Mouse (Mus musculus): ENCODE data around the gene Gigyf1. TPM values are rescaled to one million over a fixed set of nuclear protein-coding genes. Genes with fewer than 3 reads are reported as not detected.

The Gigyf1 gene
- total RNA-seq, 2 experiments from 2014 or later = 40.0 to 44.3 TPM

DNA sequence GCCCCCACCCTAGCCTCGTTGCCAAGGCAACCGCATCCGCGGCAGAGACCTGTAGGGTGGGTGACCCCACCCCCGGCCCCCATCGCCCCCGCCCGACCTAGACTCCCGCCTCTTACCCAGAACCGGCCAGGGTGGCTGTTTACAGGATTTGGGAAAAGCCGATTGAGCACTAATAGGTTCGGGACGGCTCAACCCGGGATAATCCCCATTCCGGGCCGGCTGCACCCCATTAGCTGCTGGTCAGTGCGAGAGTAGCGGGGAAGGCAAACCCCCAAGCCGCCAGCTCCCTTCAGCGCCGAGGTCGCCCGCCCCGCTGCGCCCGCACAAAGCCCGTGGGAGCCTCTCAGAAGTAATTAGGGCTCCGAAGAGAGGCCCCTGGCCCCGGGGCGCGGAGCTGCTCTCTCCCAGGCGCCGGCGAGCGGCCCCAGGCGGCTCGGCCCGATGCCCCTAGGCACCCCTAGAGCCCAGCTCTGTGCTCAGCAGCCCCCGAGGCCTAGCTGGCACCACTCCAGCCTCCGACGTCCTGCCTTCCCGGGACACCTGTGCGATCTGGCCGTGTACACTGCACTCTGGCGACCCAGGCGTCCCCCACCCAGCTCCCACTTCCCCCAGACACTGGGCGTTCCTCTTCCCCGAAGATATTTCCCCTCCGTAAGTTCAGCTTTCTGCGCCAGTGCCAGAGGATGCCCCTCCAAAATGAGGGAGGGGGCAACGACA is 13.2 kb downstream of the Gigyf1 start:
- intact Hi-C loops (cut with DNase I) = loop anchor here (5.0 kb wide), 1 partner anchor 71 kb away; the partner anchor contains the start of gene Mospd3
- no peak for DNase-seq (ENCODE audit: low spot score in 2 of 2)

DNA sequence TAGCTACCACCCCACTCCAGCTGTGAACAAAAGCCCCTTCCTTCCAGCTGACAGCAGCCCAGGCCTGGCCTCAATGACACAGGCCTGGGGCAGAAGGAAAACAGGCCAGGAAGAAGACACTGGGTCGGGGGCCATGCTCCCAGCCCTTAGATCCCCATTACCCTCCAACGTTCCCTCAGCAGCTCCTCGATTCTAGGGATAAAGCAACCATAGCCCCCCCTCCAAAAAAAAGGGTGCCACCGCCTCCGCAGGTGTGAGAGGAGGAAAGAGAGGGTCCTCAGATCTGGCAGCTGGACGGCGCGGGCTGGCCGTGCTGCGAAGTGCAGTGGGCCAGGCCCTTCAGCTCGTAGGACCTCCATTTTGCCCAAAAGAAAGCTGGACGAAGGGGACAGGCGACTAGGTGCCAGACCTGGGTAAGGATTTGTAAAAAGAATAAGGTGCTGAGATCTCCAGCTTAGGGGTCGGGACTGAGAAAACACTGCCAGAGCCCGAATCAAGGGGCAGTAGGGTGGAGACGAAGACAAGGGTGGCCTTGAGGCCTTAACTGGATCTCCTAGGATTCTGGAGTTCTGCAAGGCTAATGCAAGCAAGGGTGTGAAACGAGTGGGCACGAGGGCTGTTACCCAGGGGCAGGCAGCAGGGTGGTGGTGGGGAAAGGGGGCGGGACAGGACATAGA is 13.9 kb downstream of the Gigyf1 start:
- intact Hi-C loops (cut with DNase I) = loop anchor here (5.0 kb wide), 1 partner anchor 70 kb away; the partner anchor contains the start of gene Mospd3
- DNase-seq (ENCODE audit: low spot score in 2 of 2) = peak in 1 of 2 experiments; percentile 37

DNA sequence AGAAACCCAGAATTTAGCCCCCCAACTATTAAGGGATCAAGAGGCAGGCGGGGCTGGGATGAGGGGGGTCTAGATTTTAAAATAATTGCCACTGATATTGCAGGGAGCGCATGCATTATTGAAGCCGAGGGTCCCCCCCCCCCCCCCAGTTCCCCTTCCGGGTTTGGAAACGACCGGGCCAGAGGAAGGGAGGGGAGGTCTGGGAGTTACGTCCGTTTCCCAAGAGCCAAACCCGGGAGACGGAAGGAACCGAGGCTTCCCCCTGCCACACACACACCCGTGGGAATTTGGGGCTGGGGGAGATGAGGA is 14.4 kb downstream of the Gigyf1 start:
- DNase-seq (ENCODE audit: low spot score in 2 of 2) = no peak
- intact Hi-C loops (cut with DNase I) = loop anchor here (5.0 kb wide), 1 partner anchor 70 kb away; the partner anchor contains the start of gene Mospd3

DNA sequence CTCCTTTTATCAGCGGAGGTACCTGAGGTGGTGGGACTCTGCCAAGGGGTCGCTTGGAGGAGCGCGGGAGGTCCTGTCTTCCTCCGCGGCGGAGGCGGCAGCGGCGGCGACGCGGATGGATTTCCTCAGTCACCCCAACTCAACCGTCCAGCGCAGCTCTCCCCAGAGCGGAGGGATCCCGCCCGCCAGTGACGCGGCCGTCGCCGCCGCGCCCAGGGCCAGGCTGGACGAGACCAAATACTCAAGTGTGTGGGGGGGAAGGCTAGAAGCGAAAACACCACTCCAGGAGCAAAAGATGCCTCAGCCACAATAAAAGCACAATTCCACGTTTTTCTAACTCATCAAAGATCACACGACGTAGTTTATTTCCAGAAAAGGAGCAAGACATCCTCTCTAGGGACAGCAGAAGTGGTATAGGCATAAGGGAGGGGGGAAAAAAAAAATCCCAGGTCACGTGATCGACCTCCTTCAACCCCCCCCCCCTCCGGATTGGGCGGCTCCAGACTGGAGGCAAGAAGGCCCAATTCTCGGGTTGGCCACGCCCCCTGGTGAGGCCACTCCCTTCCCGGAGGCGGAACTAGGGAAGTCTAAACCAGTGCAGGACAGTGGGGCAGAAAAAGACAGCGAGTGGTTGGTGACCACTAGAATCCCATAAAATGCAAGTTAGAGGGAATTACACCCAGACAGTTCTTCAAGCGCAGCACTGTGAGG is 14.9 kb downstream of the Gigyf1 start, which contains the start of the genes Epo and Gnb2:
TSS of gene Epo (minus strand) at position 126 of the 711 bp plus-strand sequence.
TSS of gene Gnb2 (minus strand) at position 394 of the 711 bp plus-strand sequence.
- intact Hi-C loops (cut with DNase I) = loop anchor here (5.0 kb wide), 1 partner anchor 69 kb away; the partner anchor contains the start of gene Mospd3
- peak; percentile 96 to 98 for DNase-seq (ENCODE audit: low spot score in 2 of 2)

DNA sequence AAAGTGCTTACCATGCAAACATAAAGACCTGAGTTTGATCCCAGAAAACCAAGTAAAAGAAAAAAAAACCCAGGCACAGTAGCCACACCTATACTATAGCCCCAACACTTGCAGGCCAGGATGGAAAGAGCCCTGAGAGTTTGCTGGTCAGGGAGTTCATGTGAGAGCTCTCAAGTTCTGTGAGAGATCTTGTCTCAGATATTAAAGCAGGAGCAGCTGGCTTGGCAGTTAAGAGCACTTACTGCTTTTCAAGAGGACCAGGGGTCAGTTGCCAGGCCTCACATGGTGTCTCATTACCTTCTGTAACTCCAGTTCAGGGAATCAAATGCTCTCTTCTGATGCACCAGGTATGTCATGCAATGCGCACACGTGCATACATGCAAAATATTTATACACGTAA is 16.4 kb downstream of the Gigyf1 start:
- no peak for DNase-seq (ENCODE audit: low spot score in 2 of 2)
- intact Hi-C loops (cut with DNase I) = loop anchor here (5.0 kb wide), 1 partner anchor 68 kb away; the partner anchor contains the start of gene Mospd3

DNA sequence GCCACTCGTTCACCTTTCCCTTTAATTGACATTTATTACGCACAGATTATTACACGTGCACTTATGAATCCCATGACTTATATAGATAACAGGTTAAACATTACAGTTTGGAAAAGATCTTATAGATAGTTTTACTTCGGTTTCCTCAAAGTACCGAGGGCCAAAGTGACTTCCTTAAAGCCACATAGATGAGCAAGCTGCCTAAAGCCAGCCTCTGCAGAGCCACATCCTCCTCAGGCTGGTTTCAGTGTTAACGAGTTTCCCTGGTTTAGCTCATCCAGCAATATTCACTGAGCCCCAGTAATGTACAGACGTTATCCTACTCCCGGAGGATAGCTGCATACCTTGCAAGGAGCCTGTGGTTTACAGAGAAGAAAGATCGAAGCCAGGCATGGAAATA is 17.0 kb downstream of the Gigyf1 start:
- DNase-seq (ENCODE audit: low spot score in 2 of 2) = no peak
- intact Hi-C loops (cut with DNase I) = no loop called here

DNA sequence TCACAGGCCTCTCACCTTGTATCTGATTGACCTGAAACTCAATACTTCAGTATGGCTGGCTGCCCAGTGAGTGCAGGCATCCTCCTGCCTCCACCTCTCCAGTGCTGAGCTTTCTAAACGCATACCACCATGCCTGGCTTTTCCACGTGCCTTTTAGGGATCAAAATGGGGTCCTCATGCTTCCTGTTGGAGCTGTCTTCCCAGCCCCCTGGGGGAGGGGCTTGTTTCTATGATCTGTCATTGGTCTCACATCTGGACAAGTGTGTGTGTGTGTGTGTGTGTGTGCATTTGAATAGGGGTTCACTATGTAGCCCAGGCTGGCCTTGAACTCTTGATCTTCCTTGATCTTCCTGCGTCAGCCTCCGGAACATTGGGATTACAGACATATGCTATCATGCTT is 19.1 kb downstream of the Gigyf1 start:
- intact Hi-C loops (cut with DNase I) = no loop called here
- no peak for DNase-seq (ENCODE audit: low spot score in 2 of 2)

DNA sequence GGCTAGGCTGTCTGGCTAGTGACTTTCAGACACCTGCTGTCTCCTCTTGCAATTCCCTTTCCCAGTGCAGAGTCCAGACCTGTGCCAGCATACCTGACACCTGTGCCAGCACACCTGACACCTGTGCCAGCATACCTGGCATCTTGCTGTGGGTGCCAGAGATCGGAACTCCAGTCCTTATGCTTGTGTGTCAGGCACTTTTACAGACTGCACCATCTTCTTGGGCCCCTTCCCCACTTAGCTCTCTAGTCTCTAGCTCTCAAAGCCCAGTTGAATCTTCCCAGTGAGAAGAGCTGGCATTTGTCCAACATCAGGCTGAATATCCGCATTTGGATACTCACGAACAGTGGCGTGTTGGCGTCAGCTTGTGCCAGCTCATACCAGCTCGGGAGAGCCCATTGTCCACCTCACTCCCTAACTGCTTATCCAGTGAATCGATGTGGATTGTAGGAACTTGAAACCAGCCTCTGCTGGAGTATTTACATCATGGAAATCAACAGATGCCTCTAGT is 21.0 kb downstream of the Gigyf1 start:
- peak; percentile 68 to 85 for DNase-seq (ENCODE audit: low spot score in 2 of 2)
- intact Hi-C loops (cut with DNase I) = no loop called here

DNA sequence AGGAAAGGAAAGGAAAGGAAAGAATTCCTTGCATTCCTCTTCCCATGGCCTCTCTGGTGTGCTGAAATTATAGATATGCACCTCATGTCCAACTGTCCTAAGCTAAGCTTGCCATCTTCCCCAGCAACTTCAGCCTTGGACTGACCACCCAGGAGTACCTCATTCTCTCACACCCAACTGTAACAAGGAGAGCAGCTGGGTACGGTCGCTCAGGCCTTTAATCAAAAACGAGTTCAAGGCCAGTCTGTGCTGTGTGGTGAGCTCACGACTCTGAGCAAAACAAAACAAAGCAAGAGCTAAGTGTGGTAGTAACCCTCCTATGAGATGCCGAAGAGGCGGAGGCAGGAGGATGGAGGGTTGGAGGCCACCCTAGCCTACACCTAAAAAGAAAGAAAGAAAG is 22.6 kb downstream of the Gigyf1 start:
- DNase-seq (ENCODE audit: low spot score in 2 of 2) = no peak
- intact Hi-C loops (cut with DNase I) = no loop called here

DNA sequence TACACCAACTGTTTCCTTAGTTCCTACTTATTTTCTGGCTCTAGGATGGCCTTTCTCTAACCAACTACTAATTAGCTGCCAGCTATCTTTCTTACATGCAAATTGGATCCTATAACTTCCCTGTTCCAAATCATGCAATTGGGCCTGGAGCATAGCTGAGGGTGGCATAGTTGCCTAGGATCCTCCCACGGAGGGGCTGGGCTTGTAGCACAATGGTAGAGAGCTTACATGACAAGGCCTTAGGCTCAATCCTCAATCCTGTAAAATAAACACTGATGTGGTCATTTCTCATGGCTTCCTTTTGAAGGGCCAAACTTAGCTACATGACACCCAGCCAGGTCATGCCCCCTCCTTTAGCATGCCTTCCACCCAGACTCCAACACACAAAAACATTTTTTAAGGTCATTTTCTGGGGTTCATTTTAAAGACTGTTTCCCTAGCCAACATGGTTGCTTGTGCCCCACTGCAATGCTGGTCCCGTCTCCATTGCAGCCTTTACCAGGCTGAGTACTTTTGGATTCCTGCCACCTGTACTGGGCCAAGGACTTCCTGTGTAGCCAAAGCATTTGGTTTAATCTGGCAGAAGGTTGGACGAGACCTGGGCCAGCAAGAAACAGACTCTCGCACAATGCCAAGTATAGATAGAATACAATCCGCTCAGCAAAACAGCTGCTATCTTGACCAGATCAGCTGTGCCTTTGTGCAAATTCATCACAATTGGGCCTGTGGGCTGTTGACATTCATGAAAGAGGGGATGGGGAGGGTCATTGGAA is 23.6 kb downstream of the Gigyf1 start:
- no peak for DNase-seq (ENCODE audit: low spot score in 2 of 2)
- intact Hi-C loops (cut with DNase I) = no loop called here

DNA sequence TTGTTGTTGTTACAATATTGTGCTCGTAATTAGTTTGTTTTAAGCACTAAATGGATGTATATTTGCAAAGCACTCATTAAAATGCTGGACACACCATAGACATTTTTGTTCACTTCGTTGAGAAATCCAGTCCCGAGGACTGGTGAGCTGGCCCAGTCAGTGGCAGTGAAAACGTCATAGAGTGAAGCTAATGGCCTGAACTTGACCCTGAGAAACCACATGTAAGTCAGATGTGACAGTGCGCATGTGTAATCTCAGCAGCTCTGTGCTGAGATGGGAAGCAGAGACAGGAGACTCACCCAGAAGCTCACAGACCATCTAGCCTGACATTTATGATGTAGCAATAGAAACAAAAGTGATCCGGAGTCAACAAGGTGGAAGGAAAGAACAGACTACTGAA is 26.6 kb downstream of the Gigyf1 start:
- intact Hi-C loops (cut with DNase I) = no loop called here

DNA sequence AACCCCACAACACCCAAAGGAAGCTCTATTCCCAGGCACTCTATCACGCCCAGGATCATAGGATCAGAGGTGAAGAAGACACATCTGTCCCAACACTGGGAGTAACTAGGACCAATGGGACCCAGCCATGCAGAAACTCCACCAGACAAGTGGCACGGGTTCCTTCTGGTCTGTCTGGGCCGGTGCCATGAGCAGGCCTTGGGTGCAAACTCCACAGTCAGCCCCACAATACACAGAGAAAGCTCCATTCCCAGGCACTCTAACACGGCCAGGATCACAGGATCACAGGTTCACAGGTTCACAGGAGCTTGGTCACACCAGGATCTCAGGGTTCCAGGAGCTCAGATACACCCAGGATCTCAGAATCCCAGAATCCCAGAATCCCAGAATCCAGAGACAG is 27.2 kb downstream of the Gigyf1 start:
- intact Hi-C loops (cut with DNase I) = no loop called here
- no peak for DNase-seq (ENCODE audit: low spot score in 2 of 2)

More for the DNA sequence above, 26.6 kb downstream of the Gigyf1 start:
- no peak for DNase-seq (ENCODE audit: low spot score in 2 of 2)

DNA sequence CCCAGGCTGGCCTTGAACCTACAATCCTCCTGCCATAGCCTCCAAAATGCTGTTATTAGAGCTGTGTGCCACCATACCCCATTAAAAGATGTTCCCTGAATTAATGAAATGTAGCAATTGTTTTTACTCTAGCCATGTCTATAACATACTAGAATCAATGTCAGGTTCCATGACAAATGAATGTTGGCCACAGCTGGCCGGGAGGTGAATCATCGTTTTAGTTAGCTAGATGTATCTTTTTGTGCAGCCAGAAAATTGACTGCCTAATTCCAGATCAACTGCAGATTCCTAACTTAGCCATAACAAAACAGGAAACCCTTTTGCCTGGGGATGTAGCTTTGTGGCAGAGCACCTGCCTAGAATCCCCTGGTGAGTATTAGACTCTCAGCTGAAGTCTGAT is 31.5 kb downstream of the Gigyf1 start:
- intact Hi-C loops (cut with DNase I) = no loop called here
- no peak for DNase-seq (ENCODE audit: low spot score in 2 of 2)

DNA sequence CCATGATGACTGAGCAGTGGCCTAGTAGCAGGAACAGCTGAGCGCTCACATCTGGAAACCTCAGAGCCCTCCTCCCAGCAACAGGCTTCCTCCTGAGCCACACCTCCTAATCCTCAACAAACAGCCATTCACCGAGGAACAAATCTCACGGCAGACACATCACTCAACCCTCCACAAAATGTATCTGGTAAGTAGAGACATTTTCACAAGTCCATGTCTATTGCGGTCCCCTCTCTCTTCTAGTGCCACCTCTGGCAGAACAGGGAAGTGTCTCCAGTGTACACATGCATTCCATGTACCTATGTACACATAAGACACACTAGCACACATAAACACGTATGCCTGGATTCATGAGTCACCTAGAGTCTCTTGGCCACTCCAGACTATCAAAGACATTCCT is 32.8 kb downstream of the Gigyf1 start:
- DNase-seq (ENCODE audit: low spot score in 2 of 2) = no peak
- intact Hi-C loops (cut with DNase I) = no loop called here

DNA sequence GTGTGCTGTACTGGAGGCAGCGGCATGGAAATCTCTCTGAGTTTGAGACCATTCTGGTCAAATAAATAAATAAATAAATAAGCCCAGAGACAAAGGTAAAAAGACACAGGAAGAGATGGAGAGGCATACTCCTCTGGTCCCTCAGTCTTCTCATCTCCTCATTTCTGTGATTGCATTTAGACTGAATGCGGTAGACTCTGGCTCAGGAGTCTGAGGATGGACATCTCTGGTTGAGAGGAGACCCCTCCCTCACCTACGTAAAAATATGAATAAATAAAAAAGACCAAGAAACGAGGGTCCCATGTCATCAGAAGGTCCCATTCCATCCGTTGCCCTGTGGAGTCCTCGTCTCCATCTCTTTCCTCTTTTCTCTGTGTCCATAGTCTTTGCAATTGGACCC is 34.7 kb downstream of the Gigyf1 start:
- no peak for DNase-seq (ENCODE audit: low spot score in 2 of 2)
- intact Hi-C loops (cut with DNase I) = no loop called here

DNA sequence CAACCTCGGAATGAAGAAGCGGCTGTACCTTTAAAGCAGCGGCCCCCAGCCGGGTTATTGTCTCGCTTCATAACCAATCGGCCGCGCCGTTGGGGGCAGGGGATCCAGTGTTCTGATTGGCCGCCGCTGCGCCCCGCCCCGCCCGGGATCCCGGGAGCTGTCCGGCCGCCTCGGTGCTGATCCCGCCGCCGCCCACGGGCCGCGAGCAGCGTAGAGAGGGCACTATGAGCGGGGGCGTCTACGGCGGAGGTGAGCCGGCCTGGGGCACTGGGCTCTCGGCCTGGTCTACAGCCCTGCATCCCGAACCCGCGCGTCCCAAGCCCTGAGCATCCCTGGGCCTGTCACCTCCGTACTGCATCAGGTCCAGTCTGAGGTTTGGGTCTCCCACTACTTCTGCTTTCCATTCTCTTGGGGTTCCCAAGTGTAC is 35.1 kb downstream of the Gigyf1 start, which contains the start of gene Actl6b:
TSS of gene Actl6b (plus strand) at position 107 of the 427 bp plus-strand sequence.
- intact Hi-C loops (cut with DNase I) = no loop called here
- DNase-seq (ENCODE audit: low spot score in 2 of 2) = peak; percentile 91 to 92

DNA sequence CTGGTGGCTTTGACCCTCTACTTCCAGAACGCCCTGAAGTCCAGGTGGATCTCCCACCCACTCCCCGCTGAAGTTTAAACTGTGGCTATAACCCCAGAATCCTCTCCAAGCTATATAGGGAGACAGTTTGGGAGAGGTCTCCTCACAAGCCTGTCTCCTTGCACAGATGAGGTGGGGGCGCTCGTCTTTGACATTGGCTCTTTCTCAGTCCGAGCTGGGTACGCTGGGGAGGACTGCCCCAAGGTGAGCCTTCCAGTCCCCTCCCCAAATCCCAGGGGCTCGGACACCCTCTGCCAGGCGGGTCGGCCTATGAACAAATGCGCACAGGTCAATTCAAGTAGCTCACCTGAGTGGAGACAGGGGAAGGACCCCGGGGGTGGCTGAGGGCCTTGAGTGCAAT is 35.5 kb downstream of the Gigyf1 start:
- intact Hi-C loops (cut with DNase I) = no loop called here
- no peak for DNase-seq (ENCODE audit: low spot score in 2 of 2)

DNA sequence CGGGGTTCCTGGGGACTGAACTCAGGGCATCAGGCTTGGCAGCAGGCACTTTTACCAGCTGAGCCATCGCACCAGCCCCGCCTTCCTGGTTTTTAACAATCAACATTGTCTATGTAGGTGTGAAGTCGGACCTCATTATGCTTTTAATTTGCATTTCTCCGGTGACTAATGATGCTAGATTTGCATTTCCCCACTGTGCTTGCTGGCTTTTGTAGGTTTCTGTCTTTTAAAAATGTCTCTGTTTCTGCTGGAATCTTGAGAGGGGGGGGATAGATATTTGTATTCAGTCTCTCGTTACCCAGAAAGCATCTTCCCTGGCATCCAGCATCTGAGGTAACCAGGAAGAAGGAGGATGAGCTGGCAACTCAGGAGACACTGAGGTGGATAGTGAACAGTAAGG is 43.2 kb downstream of the Gigyf1 start:
- DNase-seq (ENCODE audit: low spot score in 2 of 2) = peak in 1 of 2 experiments; percentile 35
- intact Hi-C loops (cut with DNase I) = no loop called here

DNA sequence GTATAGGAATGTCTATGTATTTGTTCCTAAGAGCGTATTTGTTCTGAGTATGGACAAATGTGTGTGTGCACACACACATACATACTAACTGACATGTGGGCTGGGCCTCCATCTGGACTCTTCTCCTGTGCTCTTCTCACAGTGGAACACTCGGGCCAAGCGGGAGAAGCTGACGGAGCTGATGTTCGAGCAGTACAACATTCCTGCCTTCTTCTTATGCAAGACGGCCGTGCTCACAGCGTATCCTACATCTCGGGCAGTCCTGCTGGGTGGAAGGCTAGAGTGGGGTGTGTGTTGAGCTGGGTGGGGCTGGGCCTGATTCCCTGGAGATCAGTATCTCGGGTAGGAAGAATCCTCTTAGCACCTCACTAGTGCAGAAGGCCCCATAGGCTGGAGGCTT is 44.6 kb downstream of the Gigyf1 start:
- peak; percentile 52 to 70 for DNase-seq (ENCODE audit: low spot score in 2 of 2)
- intact Hi-C loops (cut with DNase I) = no loop called here

Data from left cerebral cortex, postnatal 14 days (tissue).